Comparison of ENCODE assay signal across 8 mouse cellular contexts in the genomic region with DNA sequence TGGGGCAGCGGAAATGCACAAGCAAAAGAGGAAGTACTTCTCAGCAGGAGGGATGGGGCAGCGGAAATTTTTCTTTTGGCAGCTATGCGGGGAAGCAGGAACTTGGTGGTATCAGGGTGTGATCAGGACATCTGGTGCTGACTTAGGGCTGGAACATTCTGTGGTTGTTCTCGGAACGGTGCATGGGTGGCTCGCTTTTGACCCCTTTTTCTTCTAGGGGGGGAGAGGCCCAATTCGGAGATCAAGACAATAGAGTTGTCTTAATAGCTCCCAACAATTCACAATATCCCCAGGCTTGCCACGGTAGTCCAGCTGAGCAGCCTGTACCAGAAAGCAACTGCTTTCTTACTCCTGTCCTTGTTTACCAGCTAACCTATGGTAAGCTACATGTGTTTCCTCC.
DNase-seq lines count a peak whose midpoint lies in the region; ATAC-seq lines count a peak whose summit lies in the region.
"Not testable (repeated sequence)": the region's sequence is repeated elsewhere in the genome, so short reads cannot be mapped to it uniquely, and the experiment has no call there.

No protein-coding gene starts in this region.

- not testable (repeated sequence) for H3K9ac ChIP-seq in hindbrain, embryonic 12.5 days; intestine, embryonic 15.5 days; midbrain, embryonic 11.5 days (ENCODE audit: low read length); midbrain, embryonic 13.5 days (replicated peaks); midbrain, embryonic 15.5 days; neural tube, embryonic 15.5 days (replicated peaks)

- H3K4me1 ChIP-seq in hindbrain, embryonic 12.5 days = peaks cover 28% of the 10 kb centered on the region
- H3K4me1 ChIP-seq in intestine, embryonic 15.5 days (replicated peaks); midbrain, embryonic 11.5 days (ENCODE audit: control insufficient read depth, insufficient read depth, low read length): not testable (repeated sequence)
- peaks cover 39% of the 10 kb centered on the region for H3K4me1 ChIP-seq in midbrain, embryonic 13.5 days (replicated peaks)
- H3K4me1 ChIP-seq in midbrain, embryonic 15.5 days = peaks cover 26% of the 10 kb centered on the region
- peaks cover 32% of the 10 kb centered on the region for H3K4me1 ChIP-seq in neural tube, embryonic 15.5 days

- 0 out of 2 replicates have a peak overlapping the region, but pooled peaks have one; percentile 55 for H3K27ac ChIP-seq in hindbrain, embryonic 12.5 days
- H3K27ac ChIP-seq in intestine, embryonic 15.5 days = 0 out of 2 replicates have a peak overlapping the region, but pooled peaks have one; percentile 37
- not testable (repeated sequence) for H3K27ac ChIP-seq in midbrain, embryonic 11.5 days (ENCODE audit: low read depth, low read length)
- 0 out of 2 replicates have a peak overlapping the region, but pooled peaks have one; percentile 49 for H3K27ac ChIP-seq in midbrain, embryonic 13.5 days
- H3K27ac ChIP-seq in midbrain, embryonic 15.5 days = 0 out of 2 replicates have a peak overlapping the region, but pooled peaks have one; percentile 3
- 0 out of 2 replicates have a peak overlapping the region, but pooled peaks have one; percentile 76 for H3K27ac ChIP-seq in neural tube, embryonic 15.5 days (replicated peaks)

- DNase-seq in A20 (ENCODE audit: low read depth, low spot score) = peak; percentile 62
- peak; percentile 78 for DNase-seq in R1 (ENCODE audit: low read depth, low spot score)
- peak; percentile 81 for DNase-seq in midbrain, embryonic 11.5 days (ENCODE audit: low spot score, missing footprints)

- not testable (repeated sequence) for ATAC-seq in hindbrain, embryonic 12.5 days (ENCODE audit: low FRiP score); intestine, embryonic 15.5 days; midbrain, embryonic 11.5 days (ENCODE audit: low FRiP score); midbrain, embryonic 13.5 days; midbrain, embryonic 15.5 days (replicated peaks); neural tube, embryonic 15.5 days (ENCODE audit: low FRiP score)

- not testable (repeated sequence) for H3K9me3 ChIP-seq in hindbrain, embryonic 12.5 days (replicated peaks); intestine, embryonic 15.5 days; midbrain, embryonic 11.5 days (ENCODE audit: control insufficient read depth, low read length); midbrain, embryonic 13.5 days; midbrain, embryonic 15.5 days; neural tube, embryonic 15.5 days (replicated peaks)

- not testable (repeated sequence) for H3K4me2 ChIP-seq in hindbrain, embryonic 12.5 days (replicated peaks); intestine, embryonic 15.5 days (replicated peaks); midbrain, embryonic 11.5 days; midbrain, embryonic 13.5 days (replicated peaks); midbrain, embryonic 15.5 days; neural tube, embryonic 15.5 days

- H3K27me3 ChIP-seq in hindbrain, embryonic 12.5 days; intestine, embryonic 15.5 days (replicated peaks); midbrain, embryonic 11.5 days (ENCODE audit: control insufficient read depth, insufficient read depth, low read length); midbrain, embryonic 13.5 days; midbrain, embryonic 15.5 days (replicated peaks); neural tube, embryonic 15.5 days (replicated peaks): not testable (repeated sequence)

- H3K4me3 ChIP-seq in hindbrain, embryonic 12.5 days; intestine, embryonic 15.5 days (replicated peaks); midbrain, embryonic 11.5 days (ENCODE audit: low read depth, low read length); midbrain, embryonic 13.5 days (replicated peaks); midbrain, embryonic 15.5 days; neural tube, embryonic 15.5 days (replicated peaks): not testable (repeated sequence)

- WGBS in hindbrain, embryonic 12.5 days = 71% methylated on average over 8 of the region's 8 CpGs
- WGBS in intestine, embryonic 15.5 days = 94% methylated on average over 8 of the region's 8 CpGs
- 80% methylated on average over 8 of the region's 8 CpGs for WGBS in midbrain, embryonic 11.5 days
- WGBS in midbrain, embryonic 13.5 days = 81% methylated on average over 8 of the region's 8 CpGs
- WGBS in midbrain, embryonic 15.5 days = 80% methylated on average over 8 of the region's 8 CpGs
- 64% methylated on average over 8 of the region's 8 CpGs for WGBS in neural tube, embryonic 15.5 days

- not testable (repeated sequence) for H3K36me3 ChIP-seq in hindbrain, embryonic 12.5 days; intestine, embryonic 15.5 days; midbrain, embryonic 11.5 days (ENCODE audit: control insufficient read depth, insufficient read depth, low read length); midbrain, embryonic 13.5 days; midbrain, embryonic 15.5 days (replicated peaks); neural tube, embryonic 15.5 days
